Mouse (Mus musculus) gastrocnemius, postnatal 4 days (tissue): ENCODE data around the gene Dpp3. TPM values are rescaled to one million over a fixed set of nuclear protein-coding genes. Genes with fewer than 3 reads are reported as not detected.
"Not testable (repeated sequence)": the region's sequence is repeated elsewhere in the genome, so short reads cannot be mapped to it uniquely, and the experiment has no call there.

Experiments
- DNase-seq, 2 experiments: peaks; one replicate each; pipeline ENCODE4 v3.0.0; 2021 to 2022; ENCODE audit warnings: low spot score in 2 of 2, mixed read lengths in 2 of 2
- long read RNA-seq, 2 experiments: library from polyadenylated mRNA; stranded (forward); transcript quantifications; one replicate each; pipeline ENCODE4 v2.0.0; 2021
- total RNA-seq, 2 experiments: library from RNA; stranded (reverse); gene quantifications; 2 replicates each; pipeline ENCODE4 v1.2.3; 2021

Dpp3 gene
- 10 to 100 TPM; 53.2 to 58.1 TPM for total RNA-seq
- long read RNA-seq, experiment 1, transcript Dpp3-201 (18 exons, 2,683 nt) = major isoform, 54 of 110 reads
- long read RNA-seq, experiment 1, partial matches to known transcripts = 26 of 110 reads
- long read RNA-seq, experiment 1, other reads (novel, unspliced or antisense) = 30 of 110 reads
- long read RNA-seq, experiment 2, transcript Dpp3-201 (18 exons, 2,683 nt) = major isoform, 67 of 128 reads
- long read RNA-seq, experiment 2, partial matches to known transcripts = 22 of 128 reads
- long read RNA-seq, experiment 2, other reads (novel, unspliced or antisense) = 39 of 128 reads

DNA sequence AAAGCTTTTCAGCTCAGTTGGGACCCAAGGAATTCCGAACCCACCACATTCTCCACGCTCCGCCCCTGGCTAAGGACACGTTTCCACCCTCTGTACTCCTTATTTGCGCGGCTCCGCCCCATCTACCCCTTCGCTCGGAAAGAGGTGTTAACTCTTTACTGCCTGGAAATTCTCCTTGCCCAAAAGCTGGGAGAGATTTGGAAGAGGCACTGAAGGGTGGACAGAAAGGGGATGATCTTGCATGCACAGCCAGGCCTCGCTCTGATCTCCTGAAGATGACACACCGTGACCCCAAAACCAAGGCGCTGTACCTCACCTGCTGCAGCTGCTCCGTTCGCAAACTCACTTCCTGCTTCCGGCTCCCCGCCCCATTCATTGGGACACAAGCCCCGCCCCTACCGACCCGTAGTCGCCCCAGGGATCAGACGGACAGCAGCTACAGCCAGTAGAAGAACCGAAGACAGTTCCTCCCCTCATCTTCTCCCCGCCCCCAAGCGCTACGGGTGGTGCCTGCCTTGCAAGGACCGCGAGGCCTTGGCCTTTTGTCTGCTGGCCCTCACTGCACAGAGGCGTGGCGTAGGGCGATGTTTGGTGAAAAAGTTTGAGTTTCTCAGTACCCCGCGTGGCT lies at the start of gene Dpp3:
Gene Dpp3 (minus strand): TSS at position 384 of the 628 bp plus-strand sequence.
- peak; percentile 96 to 100 for DNase-seq

DNA sequence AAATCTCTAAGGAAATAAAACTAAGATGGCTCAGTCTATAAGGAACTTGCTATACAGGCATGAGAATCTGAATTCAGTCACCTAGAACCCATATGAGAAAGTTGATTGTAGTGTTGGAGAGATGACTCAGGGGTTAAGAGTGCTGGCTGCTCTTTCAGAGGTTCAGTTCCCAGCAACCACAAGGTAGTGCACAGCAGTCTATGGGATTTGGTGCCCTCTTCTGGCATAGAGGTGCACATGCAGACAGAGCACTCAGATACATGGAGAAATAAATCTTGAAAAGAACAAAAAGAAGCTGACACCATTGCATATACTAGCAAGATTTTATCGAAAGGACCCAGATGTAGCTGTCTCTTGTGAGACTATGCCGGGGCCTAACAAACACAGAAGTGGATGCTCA lies 40.1 kb upstream of the Dpp3 start:
- no peak for DNase-seq

DNA sequence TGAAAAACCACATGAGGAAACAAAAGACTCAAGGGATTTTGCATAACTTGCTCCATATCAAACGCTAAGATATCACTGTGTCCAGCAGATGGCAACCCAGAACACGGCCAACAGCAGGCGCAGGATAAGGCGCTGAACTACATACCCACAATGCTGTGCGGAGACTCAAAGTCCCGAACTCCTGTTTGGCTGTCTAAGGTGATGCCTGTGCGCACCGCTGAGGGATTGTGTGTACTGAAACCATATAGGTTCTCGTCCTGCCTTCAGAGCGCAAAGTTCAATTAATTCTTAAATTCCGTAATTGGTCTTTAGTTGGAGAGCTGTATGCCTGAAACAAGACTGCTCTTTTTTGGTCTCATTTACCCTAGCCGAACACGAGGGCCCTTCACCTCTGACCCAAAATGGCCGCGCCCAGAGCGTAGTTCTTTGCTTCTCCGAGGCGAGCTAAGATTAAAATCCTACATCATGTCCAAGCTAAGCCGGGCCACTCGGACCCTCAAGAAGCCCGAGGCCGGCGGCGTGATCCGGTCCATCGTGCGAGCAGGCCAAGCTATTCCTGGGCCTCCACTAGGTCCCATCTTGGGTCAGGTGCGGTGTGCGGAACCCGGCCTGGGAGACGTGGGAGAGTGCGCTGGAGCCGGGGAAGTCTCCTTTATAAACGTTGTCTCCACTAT lies 34.0 kb upstream of the Dpp3 start, which contains the start of gene Mrpl11:
Gene Mrpl11 (plus strand): TSS at position 220 of the 674 bp plus-strand sequence.
- peak; percentile 42 to 88 for DNase-seq

DNA sequence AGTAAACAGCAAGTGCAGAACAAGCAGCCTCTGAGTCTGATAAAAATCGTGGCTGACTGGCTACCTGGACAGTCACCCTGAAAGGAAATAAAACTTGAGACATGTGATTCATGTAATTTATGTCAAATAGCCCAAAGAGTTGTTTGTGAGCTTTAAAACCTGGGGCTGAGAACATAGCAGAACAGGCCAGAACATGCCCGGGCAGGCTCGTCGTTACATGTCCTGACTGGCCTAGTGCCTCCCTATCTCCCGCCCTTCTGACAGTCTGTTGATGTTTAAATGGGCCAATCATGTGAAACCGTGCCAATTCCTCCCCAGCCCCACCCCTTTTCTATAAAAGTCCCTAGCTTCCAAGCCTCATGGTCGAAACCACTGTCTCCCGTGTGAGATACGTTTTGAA lies 20.6 kb upstream of the Dpp3 start:
- DNase-seq = not testable (repeated sequence)

DNA sequence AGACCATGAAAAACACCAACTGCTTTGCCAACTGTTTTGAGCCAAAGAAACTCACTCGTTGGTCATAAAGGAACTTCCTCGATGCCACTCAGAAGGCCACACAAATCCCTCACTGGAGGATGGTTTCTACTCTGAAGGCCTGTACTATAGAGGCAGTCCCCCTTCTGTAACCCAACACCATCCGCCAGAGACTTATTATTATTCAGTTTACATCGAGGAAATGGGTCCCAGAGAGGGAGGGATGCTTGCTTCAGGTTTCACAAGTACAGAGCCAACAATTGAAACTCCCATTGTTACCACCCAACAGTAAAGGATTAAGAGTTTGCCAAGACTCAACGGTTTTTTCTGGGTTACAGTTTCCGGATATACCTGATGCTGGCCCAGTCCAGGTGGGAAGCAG lies 17.5 kb upstream of the Dpp3 start:
- DNase-seq = no peak

DNA sequence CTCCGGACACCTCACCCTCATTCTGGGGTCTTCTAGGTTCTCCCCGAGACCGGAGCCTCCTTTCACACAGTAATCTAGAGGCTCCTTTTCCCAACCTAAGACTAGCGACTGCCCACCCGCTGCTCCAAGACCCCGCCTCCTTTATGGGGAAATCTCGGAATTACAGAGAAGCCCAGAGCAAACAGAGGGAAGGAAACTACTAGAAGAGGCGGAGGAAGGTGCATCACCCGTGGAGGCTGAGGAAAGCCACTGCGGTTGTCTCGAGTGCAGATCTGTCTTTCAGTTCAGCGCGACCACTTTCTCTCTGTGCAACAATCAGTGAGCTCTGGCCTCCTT lies 15.1 kb upstream of the Dpp3 start:
- no peak for DNase-seq

DNA sequence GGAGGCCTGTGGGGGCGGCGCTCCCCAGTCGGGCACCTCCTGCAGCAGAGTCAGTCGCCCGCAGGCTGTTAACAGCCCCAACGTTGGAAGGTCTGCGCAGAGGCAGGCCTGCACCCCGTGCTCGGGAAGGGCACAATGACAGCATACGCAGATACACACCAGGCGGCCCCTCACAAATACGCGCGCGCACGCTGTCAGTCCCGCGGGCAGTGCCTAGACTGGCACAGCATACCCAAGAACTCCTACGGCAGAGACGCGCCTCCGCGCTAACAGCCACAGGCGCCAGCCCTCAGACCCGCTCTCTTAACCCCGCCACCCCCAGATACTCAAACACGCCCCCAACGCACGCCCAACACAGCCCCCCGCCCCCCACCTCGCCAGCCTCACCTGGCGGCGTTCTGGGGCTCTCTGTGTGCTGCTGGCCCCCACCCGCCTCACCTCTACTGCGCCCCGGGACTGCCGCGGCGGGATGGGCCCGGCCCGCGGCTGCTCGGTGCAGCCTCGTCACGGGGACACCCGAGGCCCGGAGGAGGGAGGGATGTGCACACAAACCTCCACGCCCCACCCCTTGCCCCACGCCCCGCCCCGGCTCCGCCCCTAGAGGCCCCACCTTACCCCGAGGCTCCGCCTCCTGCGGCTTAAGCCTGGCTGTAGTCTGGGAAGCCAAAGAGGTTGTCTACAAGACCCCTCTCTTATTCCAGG lies 14.6 kb upstream of the Dpp3 start, which contains the start of gene Peli3:
Gene Peli3 (minus strand): TSS at position 577 of the 702 bp plus-strand sequence.
- DNase-seq = peak; percentile 73 to 79

DNA sequence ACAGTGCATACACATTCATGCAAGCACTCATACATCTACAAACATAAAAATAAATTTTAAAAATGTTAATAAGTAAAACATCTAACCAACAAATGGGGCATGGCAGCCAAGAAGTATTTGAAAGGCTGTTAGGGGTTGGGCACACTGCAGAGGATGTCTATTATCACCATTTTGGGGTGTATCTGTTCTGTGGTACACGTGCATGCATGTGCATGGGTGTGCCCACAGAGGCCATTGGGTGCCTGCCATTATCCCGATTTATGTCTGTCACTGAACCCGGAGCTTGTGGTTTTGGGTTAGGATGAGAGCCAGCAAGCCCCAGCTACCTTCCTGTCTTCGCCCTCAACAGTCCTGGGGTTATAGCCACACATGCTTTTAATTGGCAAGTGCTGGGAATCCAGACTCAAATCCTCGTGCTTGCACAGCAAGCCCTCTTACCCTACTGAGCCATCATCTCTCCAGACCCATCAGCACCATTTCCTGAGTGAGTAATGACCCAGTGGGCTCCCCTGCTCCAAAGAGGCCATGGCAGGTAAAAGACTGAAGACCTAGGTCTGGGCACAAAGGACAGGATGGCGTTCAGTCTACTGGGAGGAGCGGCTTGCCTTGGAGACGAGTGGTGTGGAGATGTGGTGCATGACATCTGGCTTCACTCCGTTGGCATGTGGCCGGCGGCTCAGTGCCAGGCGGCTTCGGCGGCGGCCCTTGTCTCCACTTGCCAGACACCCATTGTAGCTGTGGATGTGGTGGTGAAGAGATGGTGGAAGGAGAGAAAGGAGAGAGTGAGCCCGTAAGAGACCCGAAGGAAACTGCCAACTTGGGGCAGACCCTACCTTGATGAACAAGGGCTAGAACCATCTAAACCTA lies 9.6 kb upstream of the Dpp3 start:
- no peak for DNase-seq

DNA sequence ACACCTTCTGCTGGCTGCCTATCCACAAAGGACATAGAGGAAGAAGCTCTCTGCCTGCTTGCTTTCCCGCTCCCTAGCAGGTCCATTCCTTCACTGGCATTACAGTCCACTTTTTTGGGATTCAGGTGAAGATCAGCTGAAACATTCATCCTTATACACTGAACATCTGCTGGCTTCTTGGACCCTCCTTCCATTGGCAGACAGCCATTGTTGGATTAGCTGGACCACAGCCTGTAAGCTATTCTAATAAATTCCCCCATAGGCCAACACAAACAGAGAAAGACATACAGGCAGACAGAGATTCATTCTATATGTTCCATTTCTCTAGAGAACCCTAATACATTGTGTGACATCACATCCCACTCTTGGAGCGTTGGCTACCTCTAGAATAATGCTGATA lies 8.8 kb upstream of the Dpp3 start:
- no peak for DNase-seq

DNA sequence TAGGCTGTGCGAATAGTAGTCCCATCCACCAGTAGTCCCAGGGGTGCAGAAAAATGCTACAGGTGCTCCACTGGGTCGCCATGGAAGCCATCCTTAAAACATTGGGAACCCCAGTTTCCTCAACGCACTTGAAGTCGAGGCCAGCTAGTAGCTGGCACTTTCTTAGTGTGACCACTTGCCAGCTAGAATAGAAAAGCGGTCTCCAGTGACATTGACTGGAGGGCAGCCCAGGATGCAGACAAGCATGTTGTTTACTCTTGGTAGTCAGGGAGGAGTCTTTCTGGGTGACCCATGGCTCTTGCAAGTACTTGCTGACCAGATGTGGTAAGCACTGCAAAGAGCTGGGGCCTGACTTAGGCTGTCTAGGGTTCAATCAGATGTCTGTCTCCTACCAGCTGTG lies 694 bp upstream of the Dpp3 start:
- DNase-seq = peak in 1 of 2 experiments; percentile 46

DNA sequence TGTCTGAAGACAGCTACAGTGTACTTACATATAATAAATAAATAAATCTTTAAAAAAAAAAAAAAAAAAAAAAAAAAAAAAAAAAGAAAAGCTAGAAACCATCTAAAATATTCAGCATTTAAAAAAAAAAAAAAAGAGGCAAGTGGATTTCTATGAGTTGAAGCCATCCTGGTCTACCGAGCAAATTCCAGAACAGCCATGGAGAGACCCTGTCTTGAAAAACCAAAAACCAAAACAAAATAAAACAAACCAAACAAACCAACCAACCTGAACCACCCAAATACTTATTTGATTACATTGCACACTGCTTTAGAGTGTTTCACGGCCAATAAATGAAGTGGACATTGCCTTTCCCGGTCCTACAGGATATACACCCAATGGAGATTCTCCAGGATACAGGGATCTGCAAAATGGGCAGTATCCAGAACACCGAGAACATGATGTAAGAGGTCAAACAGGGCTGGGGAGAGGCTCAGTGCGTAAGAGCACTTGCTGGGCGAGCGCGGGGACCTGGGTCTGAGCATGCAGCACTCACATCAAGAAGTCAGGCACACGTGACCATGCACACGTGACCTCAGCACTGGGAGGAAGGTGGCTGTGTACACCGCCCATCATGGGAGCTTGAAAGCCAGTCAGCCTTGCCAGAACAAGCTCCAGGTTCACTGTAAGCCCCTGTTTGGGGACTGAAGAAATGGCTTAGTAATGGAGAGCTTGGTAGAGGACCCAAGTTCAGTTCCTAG lies 2.8 kb downstream of the Dpp3 start:
- DNase-seq = no peak

DNA sequence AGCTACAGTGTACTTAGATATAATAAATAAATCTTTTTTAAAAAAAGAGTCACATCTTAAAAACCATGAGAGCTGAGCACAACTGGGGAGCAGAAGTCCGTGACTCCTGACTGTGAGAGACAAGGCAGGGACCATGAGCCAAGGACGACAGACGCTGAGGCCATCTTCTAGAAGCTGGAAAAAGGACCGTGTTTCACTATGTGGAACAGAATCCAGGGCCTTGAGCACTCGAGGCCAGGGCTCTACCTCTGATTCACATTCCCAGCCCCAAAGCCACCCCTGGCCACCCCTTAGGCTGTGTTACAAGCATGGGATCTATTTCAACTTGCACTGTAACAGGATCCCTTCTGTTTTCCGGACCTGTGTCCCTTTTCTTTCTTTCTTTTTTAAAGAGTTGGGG lies 8.4 kb downstream of the Dpp3 start:
- DNase-seq = no peak

DNA sequence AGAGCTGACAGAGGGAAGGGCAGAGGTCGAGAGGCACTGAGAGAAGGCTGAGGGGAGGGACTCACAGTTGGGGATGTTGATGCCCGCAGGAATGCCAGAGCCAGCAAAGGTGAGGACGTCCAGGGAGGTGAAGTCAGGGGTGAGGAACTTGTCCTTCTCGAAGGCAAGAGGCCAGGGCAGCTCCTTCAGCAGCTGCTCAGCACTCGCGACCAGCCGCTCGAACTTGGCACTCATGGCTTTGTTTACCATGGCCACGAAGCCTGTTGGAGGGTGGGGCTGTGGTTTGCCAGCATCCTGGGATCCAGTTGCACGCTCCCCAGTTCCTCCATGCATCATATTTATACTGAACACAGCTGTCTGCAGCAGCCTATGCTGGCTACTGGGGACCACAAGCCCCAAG lies 11.3 kb downstream of the Dpp3 start:
- DNase-seq = no peak

DNA sequence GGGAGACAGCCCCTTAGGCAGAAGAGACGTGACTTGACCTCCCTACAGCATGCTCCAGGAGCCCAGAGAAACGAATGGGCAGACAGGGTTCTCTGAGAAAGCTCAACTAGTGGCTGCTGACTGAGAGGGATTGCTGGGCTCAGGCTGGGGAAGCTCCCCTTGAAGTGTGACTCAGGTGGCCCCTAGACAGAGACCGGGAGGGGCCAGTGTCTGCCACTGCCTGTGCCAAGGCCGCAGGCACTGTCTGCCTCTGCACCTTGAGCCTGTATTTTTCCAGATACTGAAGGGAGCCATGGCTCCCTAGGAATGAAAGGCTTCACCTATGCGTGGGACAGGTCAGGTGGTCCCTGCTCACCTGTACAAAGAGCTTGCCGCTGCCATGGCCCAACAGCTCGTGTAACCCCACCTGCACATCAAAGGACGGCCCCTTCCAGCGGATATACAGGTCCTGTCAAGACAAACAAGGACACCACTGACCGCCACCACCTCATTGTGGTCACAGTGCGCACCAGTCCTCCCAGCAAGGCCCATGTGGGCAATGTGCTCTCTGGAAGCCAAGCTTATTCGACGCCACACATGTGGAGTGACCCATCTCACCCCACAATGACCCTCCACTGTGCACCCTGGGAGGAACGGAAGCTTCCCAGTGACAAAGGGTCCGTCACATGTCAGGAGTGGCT lies 12.0 kb downstream of the Dpp3 start:
- DNase-seq = no peak

DNA sequence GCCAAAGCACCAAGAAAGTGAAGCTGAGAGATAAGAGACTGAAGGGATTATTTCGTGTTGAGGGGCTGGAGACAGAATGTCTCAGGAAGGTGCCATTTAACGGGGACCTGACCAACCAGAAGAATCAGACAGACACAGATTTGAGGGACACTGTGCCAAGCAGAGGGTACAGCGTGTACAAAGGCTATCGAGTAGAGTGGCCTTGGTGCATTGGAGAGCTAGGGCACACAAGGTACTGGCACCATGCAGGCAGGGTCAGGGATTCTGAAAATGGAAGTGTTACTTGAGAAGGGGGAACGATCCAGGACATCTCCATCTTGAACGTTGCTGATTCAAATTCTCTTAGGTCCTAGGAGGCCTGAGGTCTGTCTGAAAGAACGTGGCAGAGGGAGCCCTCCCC lies 18.7 kb downstream of the Dpp3 start:
- no peak for DNase-seq

DNA sequence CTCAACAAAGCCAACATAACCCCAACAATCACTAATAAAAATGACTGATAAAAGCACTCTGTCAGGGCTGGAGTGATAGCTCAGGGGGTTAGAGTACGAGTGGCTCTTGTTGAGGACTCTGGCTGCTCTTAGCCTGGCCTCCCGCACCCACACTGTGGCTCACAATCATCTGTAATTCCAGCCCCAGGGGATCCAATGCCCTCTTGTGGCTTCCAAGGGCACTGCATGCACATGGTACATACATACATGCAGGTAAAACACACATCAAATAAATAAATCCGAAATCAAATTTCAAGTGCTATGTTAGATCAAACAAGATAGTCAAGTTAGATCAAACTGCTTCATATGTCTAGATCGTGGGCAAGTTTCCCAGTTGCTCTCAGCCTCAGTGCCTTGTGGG lies 20.0 kb downstream of the Dpp3 start:
- no peak for DNase-seq

DNA sequence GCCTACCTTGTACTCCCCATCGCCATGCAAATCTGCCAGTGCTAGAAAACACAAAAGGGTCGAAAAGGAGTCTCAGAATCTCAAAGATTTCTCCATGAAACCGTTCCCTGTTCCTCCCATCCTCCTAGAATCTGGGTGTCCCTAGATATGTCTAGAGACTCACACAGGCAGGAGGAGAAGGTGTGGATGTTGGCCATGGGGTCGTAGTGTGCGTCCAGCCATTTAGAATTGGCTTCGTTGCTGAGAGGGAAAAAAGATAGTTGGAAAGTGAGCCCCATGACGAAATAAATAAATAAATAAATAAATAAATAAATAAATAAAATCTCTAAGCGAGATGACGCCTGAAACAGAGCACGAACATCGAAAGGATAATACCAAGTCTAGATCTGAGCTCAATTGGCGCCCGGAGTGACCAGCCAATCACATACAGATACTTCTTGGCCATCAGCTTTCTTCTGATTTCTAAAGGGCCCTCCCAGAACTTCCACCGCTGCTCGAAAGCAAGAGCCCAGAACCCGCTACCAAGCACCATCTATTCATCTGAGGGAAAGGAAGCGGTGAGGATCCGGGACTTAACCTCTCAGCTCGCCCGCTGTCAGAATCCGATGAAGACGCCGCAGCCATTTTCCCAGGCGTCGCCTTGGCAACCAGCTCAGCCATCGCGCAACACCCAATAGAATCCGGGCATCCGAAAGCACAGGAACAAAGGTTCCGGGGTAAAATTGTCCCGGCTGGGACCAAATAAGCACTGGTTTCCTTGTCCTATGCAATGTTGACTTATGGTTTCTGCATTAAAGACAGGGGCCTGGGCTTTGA lies 21.9 kb downstream of the Dpp3 start, which contains the start of gene Bbs1:
Gene Bbs1 (minus strand): TSS at position 650 of the 816 bp plus-strand sequence.
- peak; percentile 57 to 81 for DNase-seq

DNA sequence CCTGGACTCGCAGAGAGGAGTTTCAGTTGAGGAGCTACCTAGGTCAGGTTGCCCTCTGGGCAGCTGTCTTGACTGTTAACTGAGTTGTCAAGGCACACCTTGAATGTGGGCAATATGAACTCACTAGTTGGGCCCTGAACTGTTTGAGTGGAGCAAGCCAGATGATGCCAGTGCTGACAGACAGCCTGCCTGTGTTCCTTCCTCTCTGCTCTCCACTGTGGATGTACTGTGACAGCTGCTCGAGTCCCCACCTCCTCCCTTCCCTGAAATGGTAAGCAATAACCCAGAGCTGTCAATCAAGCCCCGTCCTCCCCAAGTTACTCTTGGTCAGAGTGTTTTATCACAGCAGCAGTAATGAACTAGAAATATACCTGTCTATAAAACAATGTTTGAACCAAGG lies 28.2 kb downstream of the Dpp3 start:
- DNase-seq = no peak

DNA sequence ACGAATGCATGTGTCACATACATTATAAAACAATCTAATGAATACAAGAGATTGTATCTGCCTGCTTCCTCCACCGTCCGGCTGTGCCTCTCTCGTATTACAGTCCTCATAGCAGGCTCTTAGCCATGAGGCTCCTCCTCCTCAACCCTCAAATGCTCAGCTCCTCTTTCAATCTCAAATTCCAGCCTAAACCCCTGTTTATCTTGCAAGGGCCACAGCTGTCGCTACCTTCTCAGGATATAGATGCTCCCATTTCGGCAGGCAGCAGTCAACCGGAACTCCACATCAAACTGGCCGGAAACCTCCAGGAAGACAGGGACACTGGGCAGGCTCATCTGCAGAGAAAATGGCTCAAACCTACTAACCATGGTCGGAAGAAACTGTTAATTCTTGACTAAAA lies 29.1 kb downstream of the Dpp3 start:
- DNase-seq = no peak
